Mouse (Mus musculus) heart, adult 2 months (tissue): ENCODE measurements around the gene Mgl2. TPM values are rescaled to one million over a fixed set of nuclear protein-coding genes. Genes with fewer than 3 reads are reported as not detected.
"Not testable (repeated sequence)": the region's sequence is repeated elsewhere in the genome, so short reads cannot be mapped to it uniquely, and the experiment has no call there.

Source experiments
- DNase-seq, 2 experiments: peaks; one replicate each; pipeline ENCODE4 v3.0.0; 2021
- H3K27ac ChIP-seq: fragments of 200-600 bp; 2 replicates; pipeline ENCODE4 v1.8.1; 2022
- H3K27me3 ChIP-seq: fragments of 200-500 bp; 2 replicates; pipeline ENCODE4 v1.6.1; 2012; ENCODE audit warnings: mild to moderate bottlenecking, low read length, inconsistent platforms, mixed read lengths; ENCODE audit not compliant: control insufficient read depth, insufficient read depth
- H3K36me3 ChIP-seq: fragments of 200-500 bp; 2 replicates; pipeline ENCODE4 v1.6.1; 2012; ENCODE audit warnings: low read length, inconsistent platforms; ENCODE audit not compliant: control insufficient read depth, insufficient read depth
- H3K4me1 ChIP-seq: fragments of 200-500 bp; 2 replicates; pipeline ENCODE4 v1.6.1; 2011; ENCODE audit warnings: low read length; ENCODE audit not compliant: control insufficient read depth, insufficient read depth
- H3K4me3 ChIP-seq: fragments of 200-600 bp; 2 replicates; pipeline ENCODE4 v1.8.1; 2022
- H3K79me2 ChIP-seq: fragments of 200-500 bp; replicated peaks from 2 replicates; pipeline ENCODE4 v1.6.1; 2012; ENCODE audit warnings: mild to moderate bottlenecking, inconsistent platforms, low read length, moderate library complexity, mixed read lengths; ENCODE audit not compliant: control insufficient read depth, insufficient read depth
- H3K9ac ChIP-seq: fragments of 200-500 bp; 2 replicates; pipeline ENCODE4 v1.6.1; 2012; ENCODE audit warnings: low read depth, mild to moderate bottlenecking, control low read depth, inconsistent platforms, low read length, mixed read lengths
- CTCF ChIP-seq: fragments of 200-600 bp; IDR thresholded peaks from 2 replicates; pipeline ENCODE4 v1.8.1; 2022; ENCODE audit warnings: antibody characterized with exemption, mild to moderate bottlenecking, moderate library complexity
- EP300 ChIP-seq: fragments of 200-500 bp; IDR thresholded peaks from 2 replicates; pipeline ENCODE4 v1.6.1; 2011; ENCODE audit warnings: low read depth, low read length, control low read depth; ENCODE audit not compliant: insufficient read depth
- POLR2A ChIP-seq: fragments of 200-500 bp; IDR thresholded peaks from 2 replicates; pipeline ENCODE4 v1.6.1; 2011; ENCODE audit warnings: mild to moderate bottlenecking, low read depth, low read length, control low read depth; ENCODE audit not compliant: insufficient read depth
- WGBS: fragments of 180-500 bp; shearing (Covaris S2); methylation state at CpG from one replicate; pipeline ENCODE4 v1.1.7; 2018; 5-methylcytosine and 5-hydroxymethylcytosine counted together
- intact Hi-C: fragments of 180-260 bp; cut with DNase I; formaldehyde crosslinking; loops from one replicate; pipeline ENCODE4 v1.15.1; 2025
- polyA plus RNA-seq: library from polyadenylated mRNA; depleted of rRNA; stranded (reverse); fragments of >200 nt; gene quantifications from 2 replicates; pipeline ENCODE4 v1.2.3, GENCODE M21; 2012
- total RNA-seq, 2 experiments: library from RNA; stranded (reverse); gene quantifications; 2 replicates each; pipeline ENCODE4 v1.2.3; 2021

Gene Mgl2
- total and polyA plus RNA-seq, 3 experiments = 5.6 to 7.4 (median 6.7) TPM

DNA sequence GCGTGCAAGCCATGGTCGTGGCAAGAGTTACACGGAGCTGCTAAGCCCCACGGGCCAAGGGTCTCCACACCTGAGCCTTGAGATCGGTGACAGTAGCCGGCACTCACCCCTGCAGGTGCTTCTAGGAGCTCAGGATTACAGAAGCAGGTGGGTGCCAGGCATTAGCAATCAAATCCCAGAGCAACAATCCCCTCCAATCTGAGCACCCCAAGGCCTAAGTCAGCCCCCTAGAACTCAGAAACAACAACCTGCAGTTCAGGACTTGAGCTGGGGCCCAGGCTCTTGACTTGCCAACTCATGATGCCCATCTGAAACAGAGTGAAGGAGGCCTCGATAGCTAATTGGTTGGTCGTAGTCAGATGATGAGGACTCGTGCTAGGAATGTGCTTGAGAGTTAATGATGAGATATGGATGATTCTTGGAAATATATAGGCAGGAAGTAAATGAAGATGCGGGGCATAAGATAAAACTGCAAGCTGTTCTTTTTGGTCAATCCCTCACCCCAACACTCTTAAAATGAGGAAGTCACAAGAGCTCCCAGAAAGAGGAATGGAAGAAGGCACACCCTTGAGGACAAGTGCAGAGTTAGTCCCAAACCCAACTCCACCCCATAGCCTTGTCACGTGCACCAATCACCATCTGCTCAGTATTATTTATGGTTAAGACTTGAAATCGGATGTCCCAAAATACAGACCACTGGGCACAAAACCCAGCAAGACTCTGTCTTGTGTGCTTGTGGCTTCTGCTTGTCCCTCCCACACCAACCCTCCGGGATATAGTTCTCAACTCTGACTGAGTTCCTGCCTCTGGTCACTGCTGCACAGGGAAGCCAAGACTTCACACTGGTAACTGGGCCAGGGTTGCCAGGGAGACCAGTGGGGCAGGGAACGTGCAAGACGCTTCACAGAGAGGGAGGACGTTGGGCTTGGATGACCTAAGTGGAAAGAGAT lies 36.1 kb downstream of the Mgl2 start:
- Histone ChIP-seq H3K36me3 (no peaks in the 10 kb centered on the region), H3K79me2 (no peaks in the 10 kb centered on the region), H3K27me3 (no peaks in the 10 kb centered on the region), H3K4me3 (no peak overlapping the region), H3K27ac (no peak overlapping the region), H3K9ac (no peak overlapping the region), H3K4me1 (no peaks in the 10 kb centered on the region)
- WGBS = 63% methylated on average over 16 of the region's 16 CpGs
- TF ChIP-seq POLR2A (0 out of 2 replicates have a peak, but pooled peaks have one; percentile 29), EP300 (no peak)
- intact Hi-C loops = no loop called here
- DNase-seq = peak; percentile 28 to 50

DNA sequence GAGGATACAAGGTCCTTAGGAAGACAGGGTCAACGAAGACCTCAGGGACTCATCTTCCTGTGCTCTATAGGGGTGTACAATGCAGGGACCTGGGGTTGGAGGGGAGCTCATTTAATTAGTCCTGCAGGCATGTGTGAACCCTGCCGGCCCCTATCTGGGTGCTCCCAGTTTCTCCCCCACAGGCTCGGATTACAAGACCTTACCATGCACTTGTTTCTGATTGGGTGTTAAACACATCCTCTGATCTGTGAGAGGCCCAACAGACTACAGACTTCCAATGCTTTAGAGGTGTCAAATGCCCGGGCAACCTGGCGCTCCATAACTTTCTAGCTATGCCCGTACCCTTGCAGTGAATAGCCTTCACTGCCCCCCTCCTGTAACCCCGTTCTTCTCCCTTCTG lies 38.0 kb downstream of the Mgl2 start:
- Histone ChIP-seq H3K4me1 (no peaks in the 10 kb centered on the region), H3K36me3 (no peaks in the 10 kb centered on the region), H3K9ac (no peak overlapping the region), H3K79me2 (no peaks in the 10 kb centered on the region), H3K27me3 (no peaks in the 10 kb centered on the region), H3K4me3 (no peak overlapping the region), H3K27ac (no peak overlapping the region)
- 48% methylated on average over 7 of the region's 7 CpGs for WGBS
- DNase-seq = no peak
- intact Hi-C loops = no loop called here
- no peak for TF ChIP-seq POLR2A
- TF ChIP-seq CTCF = no peak
- no peak for TF ChIP-seq EP300

DNA sequence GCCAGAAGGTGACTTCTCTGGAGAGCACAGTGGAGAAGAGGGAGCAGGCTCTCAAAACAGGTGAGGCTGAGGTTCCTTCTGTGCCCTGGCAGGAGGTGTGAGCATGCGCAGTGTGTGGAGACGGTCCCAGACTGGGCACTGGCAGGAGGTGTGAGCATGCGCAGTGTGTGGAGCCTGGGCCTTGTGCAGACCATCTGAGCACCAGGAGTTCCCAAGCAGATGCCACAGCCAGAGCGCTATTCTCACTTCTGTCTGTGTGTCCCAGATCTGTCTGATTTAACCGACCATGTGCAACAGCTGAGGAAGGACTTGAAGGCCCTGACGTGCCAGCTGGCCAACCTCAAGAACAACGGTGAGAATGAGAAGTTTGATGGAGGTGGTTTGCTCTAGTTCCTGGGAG lies 39.3 kb downstream of the Mgl2 start:
- WGBS = 89% methylated on average over 7 of the region's 7 CpGs
- H3K27me3 ChIP-seq, H3K27ac ChIP-seq, H3K4me3 ChIP-seq, H3K9ac ChIP-seq, intact Hi-C loops, H3K36me3 ChIP-seq, H3K79me2 ChIP-seq, DNase-seq, H3K4me1 ChIP-seq: not testable (repeated sequence)

DNA sequence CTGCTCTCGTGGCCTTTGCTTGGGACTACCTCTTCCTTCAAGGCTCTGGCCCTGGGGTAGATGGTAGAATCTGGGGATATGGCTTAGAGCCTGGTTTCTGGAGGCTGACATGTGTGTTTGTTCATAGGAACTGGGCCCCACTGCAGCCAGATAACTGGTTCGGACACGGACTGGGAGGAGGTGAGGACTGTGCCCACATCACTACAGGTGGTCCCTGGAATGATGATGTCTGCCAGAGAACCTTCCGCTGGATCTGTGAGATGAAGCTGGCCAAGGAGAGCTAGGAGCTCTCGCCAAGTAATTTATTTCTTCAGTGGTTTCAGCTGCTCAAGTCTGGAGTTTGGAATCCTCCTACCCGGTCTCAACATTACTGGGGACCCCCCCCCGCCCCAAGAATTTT lies 40.2 kb downstream of the Mgl2 start:
- intact Hi-C loops = loop anchor here (5.0 kb wide), 1 partner anchor 42 kb away; the partner anchor contains the start of gene Slc16a11
- Histone ChIP-seq H3K79me2 (no peaks in the 10 kb centered on the region), H3K27ac (no peak overlapping the region), H3K27me3 (no peaks in the 10 kb centered on the region), H3K4me1 (no peaks in the 10 kb centered on the region), H3K4me3 (no peak overlapping the region), H3K9ac (no peak overlapping the region), H3K36me3 (no peaks in the 10 kb centered on the region)
- DNase-seq = no peak
- TF ChIP-seq EP300 (no peak), CTCF (no peak), POLR2A (no peak)
- WGBS = 70% methylated on average over 7 of the region's 7 CpGs

DNA sequence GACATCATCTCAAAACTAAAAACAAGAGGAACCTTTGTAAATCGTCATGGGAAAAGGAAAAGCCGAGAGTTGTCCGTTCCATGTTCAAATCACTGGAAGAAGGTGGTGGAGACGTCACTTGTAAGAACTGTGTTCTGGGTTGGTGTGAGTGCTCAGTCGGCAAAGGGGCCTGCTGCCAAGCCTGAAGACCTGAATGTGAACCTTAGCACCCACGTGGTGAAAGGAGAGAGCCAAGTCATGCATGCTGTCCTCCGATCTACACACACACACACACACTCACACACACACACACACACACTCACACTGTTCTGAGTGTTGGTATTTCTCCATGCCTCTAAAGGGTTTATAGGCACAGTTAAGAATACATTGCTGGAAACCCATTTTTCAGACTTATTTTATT lies 41.1 kb downstream of the Mgl2 start:
- H3K79me2 ChIP-seq = no peaks in the 10 kb centered on the region
- intact Hi-C loops = loop anchor here (5.0 kb wide), 1 partner anchor 41 kb away; the partner anchor contains the start of gene Slc16a11
- no peaks in the 10 kb centered on the region for H3K27me3 ChIP-seq
- H3K4me3 ChIP-seq = no peak overlapping the region
- no peak overlapping the region for H3K9ac ChIP-seq
- no peaks in the 10 kb centered on the region for H3K4me1 ChIP-seq
- DNase-seq = no peak
- no peak for TF ChIP-seq POLR2A
- TF ChIP-seq CTCF = no peak
- TF ChIP-seq EP300 = no peak
- 68% methylated on average over 7 of the region's 7 CpGs for WGBS
- no peak overlapping the region for H3K27ac ChIP-seq
- no peaks in the 10 kb centered on the region for H3K36me3 ChIP-seq

DNA sequence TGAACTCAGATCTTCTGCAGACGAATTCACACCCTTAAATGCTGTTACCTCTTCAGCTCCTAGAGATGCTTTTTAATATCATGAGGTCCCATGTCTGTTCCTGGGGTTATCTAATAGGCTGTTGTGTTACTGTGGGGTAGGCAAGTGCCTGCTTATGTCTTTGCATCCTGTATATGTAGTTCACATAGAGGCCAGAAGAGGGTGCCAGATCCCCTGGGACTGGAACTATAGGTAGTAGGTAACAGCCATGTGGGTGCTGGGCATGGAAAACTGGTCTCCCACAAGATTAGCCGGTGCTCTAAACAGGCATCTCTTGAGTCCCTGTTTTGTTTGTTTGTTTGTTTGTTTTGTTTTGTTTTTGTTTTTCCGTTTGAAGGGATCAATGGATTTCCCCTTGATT lies 41.7 kb downstream of the Mgl2 start:
- Histone ChIP-seq H3K36me3 (no peaks in the 10 kb centered on the region), H3K9ac (no peak overlapping the region), H3K27me3 (no peaks in the 10 kb centered on the region), H3K4me1 (no peaks in the 10 kb centered on the region), H3K4me3 (no peak overlapping the region), H3K27ac (no peak overlapping the region), H3K79me2 (no peaks in the 10 kb centered on the region)
- WGBS = 47% methylated on average over 3 of the region's 3 CpGs
- TF ChIP-seq CTCF (peak; percentile 60), POLR2A (no peak), EP300 (no peak)
- intact Hi-C loops = loop anchor here (5.0 kb wide), 1 partner anchor 40 kb away; the partner anchor contains the start of gene Slc16a11
- no peak for DNase-seq
